Mouse (Mus musculus): ENCODE measurements at regions not wholly inside any gene's neighbourhood (a gene's known extent, or its start where the extent isn't known, plus 50 kb on each side); places are given as distances from the start of the nearest gene placed in this dataset.

DNA sequence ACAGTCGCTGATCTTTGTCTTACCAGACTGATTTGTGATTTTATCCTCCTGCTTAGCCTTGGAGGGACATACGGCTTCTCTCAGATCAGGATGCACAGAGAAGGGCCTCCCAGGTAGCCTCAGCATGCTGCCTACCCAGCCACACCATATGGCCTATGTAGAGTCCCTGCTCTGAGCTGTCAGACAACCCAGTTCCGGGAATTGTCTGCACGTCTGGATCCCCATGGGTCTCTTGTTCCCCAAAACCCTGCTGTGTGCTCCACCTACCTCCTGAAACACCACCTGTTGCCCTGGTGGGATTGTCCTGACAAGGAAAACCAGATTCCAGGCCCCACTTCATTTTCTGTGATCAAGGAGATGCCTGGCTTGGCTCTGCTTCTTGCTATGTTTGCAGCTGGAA lies 64.1 kb upstream of the Acbd6 start:
- Histone ChIP-seq H3K36me3 (no peaks in the 10 kb centered on the region), H3K4me1 (replicated peaks) (peaks cover 21% of the 10 kb centered on the region), H3K27ac (no peak overlapping the region), H3K27me3 (ENCODE audit: insufficient read depth, poor library complexity, severe bottlenecking) (peaks cover 20% of the 10 kb centered on the region), H3K9me3 (no peaks in the 10 kb centered on the region), H3K4me3 (no peak overlapping the region)
- no peak for DNase-seq (ENCODE audit: low spot score)
- WGBS, result 67% methylated on average over 4 of the region's 4 CpGs

DNA sequence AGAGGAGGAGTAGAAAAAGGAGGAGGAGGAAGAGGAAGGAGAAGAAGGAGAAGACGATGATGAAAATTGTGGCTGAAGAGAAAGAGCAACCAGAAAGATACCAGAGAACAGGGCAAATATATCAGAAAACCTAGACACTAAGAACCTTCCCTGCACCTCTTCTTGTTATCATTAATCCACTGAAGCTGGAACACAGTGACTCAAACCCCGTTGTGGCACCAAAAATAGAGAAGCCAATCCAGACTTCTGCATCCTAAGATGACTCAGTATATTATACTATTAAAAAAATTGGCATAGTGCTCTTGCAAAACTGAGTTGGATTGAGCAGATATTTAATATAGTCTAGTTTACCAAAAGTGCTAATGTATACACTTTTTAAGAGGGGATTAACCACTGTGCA lies 63.6 kb upstream of the Acbd6 start:
- 95% methylated on average over 2 of the region's 2 CpGs for WGBS
- Histone ChIP-seq H3K36me3 (no peaks in the 10 kb centered on the region), H3K27me3 (ENCODE audit: insufficient read depth, poor library complexity, severe bottlenecking) (peaks cover 18% of the 10 kb centered on the region; the same call in 1 of the 2 replicates), H3K4me3 (no peak overlapping the region), H3K9me3 (no peaks in the 10 kb centered on the region), H3K27ac (no peak overlapping the region), H3K4me1 (replicated peaks) (peaks cover 21% of the 10 kb centered on the region)
- DNase-seq (ENCODE audit: low spot score), result no peak

DNA sequence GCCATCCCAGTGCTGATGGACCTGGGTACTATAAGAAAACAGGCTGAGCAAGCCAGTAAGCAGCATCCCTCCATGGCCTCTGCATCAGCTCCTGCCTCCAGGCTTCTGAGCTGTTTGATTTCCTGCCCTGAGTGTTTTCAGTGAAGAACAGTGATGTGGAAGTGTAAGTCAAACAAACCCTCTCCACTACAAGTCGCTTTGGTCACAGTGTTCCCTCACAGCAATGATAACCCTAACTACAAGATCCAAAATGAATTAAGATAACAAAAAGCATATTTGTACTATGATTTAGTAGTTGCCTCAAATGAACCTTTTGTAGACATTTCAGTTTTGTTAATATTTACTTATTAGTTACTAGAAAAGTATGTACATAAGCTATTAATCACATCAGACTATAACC lies 58.2 kb upstream of the Acbd6 start:
- Histone ChIP-seq H3K27me3 (ENCODE audit: insufficient read depth, poor library complexity, severe bottlenecking) (no peaks in the 10 kb centered on the region), H3K27ac (no peak overlapping the region), H3K4me1 (replicated peaks) (peaks cover 5% of the 10 kb centered on the region; the same call in 1 of the 2 replicates), H3K36me3 (no peaks in the 10 kb centered on the region), H3K4me3 (no peak overlapping the region), H3K9me3 (no peaks in the 10 kb centered on the region)
- no peak for DNase-seq (ENCODE audit: low spot score)
- 97% methylated on average over 1 of the region's 1 CpGs for WGBS

DNA sequence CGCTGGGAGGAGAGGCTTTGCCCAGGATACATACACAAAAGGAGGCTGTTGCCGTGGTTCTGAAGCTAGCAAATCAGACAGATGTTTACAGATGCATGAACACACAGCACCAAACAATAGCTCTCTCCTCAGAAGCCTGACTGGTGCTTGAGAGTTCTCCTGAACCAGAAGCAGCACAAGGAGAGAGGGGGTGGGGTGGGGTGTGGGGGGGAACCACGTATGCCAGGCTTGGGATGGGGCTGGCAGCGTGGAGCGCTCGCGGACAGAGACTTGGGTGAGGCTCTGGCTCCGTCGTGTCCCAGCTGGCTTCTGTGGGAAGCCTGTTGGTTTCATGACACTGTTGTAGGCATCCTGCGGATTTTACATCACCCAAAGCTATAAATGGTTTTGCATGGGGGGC lies 55.1 kb upstream of the Acbd6 start:
- no peak for DNase-seq (ENCODE audit: low spot score)
- Histone ChIP-seq H3K27me3 (ENCODE audit: insufficient read depth, poor library complexity, severe bottlenecking) (no peaks in the 10 kb centered on the region), H3K27ac (no peak overlapping the region; the same call in 1 of the 2 replicates), H3K4me1 (replicated peaks) (peaks cover 5% of the 10 kb centered on the region; the same call in 1 of the 2 replicates), H3K9me3 (no peaks in the 10 kb centered on the region), H3K4me3 (no peak overlapping the region), H3K36me3 (no peaks in the 10 kb centered on the region)
- 61% methylated on average over 10 of the region's 10 CpGs for WGBS

DNA sequence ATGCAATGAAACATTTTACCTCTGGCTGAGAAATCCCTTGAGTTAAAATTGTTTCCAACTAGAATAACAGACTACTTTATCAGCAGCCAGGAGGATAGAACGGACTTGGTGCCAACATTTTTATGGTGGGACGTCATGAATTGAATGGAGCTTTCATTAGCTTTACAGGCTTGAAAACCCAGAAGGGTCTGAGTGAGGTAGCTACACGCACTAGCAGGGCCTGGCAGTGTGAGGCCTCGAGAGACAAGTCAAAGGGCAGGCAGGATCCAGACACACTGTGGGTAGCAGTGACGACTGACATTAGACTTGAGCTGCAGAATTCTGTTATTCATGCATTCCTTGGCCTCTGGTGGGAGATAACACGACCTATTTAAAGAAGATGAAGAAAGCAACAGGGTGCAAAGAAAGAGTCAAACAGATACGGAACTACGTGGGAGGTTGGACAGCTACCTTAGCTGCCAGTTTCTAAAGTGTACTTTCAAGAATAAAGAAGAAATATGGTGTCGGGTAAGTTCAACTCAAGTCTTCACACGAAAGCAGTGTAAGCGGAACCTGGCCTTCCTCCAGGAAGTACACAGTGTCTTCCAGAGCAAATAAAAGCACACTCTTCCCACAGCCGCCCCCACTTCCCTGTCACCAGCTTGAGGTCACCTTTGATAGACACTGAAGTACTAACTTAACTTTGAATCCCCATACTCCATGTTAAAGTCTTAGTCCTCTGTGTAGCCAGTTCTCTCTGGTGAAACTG lies 53.2 kb upstream of the Acbd6 start:
- no peak overlapping the region for H3K4me3 ChIP-seq
- DNase-seq (ENCODE audit: low spot score), result no peak
- 62% methylated on average over 12 of the region's 12 CpGs for WGBS
- H3K9me3 ChIP-seq, result no peaks in the 10 kb centered on the region
- H3K4me1 ChIP-seq (replicated peaks), result peaks cover 5% of the 10 kb centered on the region; the same call in 1 of the 2 replicates
- no peaks in the 10 kb centered on the region for H3K27me3 ChIP-seq (ENCODE audit: insufficient read depth, poor library complexity, severe bottlenecking)
- H3K27ac ChIP-seq, result no peak overlapping the region
- no peaks in the 10 kb centered on the region for H3K36me3 ChIP-seq

DNA sequence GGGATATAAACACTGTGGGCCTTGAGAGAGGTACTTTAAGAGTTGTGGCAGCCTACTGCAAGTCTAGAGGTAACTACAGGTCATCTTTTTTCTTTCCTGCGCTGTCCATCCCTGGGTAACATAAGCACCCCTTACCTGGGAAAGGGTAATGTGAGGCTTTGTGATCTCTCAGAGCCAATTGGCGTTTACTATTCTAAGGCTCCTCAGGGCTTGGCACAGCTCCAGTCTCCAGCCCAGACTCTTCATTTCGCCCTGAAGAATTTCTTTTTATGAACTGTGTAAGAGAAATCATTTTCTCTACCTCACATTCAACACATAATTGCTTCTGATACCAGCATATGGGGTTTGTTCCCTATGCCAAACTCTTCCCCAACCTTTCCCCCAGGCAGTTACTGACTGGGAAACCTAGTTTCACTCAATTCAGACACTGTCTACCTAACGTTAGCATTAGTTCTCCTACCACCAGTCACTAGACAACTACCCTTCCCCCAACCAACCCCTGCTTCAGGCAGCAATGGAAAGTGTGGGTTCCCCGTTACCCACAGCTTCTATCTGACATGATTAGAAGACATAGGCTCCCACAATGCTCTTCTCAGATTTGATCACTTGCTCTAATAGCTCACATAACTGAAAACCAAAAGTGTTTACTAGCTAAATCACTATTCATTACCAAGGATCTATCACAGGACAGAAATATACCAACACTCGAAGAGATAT lies 52.4 kb upstream of the Acbd6 start:
- Histone ChIP-seq H3K36me3 (no peaks in the 10 kb centered on the region), H3K27ac (no peak overlapping the region), H3K9me3 (no peaks in the 10 kb centered on the region), H3K4me3 (no peak overlapping the region), H3K4me1 (replicated peaks) (peaks cover 5% of the 10 kb centered on the region; the same call in 1 of the 2 replicates), H3K27me3 (ENCODE audit: insufficient read depth, poor library complexity, severe bottlenecking) (no peaks in the 10 kb centered on the region)
- no peak for DNase-seq (ENCODE audit: low spot score)
- 84% methylated on average over 6 of the region's 6 CpGs for WGBS
